Mouse (Mus musculus): ENCODE measurements around the gene Cxcr1. TPM values are rescaled to one million over a fixed set of nuclear protein-coding genes. Genes with fewer than 3 reads are reported as not detected.
A peak's percentile ranks its signal among the peaks of the same experiment; 100 is the strongest.

Gene Cxcr1
- polyA plus RNA-seq, 1 experiment from 2014 or later: not detected

DNA sequence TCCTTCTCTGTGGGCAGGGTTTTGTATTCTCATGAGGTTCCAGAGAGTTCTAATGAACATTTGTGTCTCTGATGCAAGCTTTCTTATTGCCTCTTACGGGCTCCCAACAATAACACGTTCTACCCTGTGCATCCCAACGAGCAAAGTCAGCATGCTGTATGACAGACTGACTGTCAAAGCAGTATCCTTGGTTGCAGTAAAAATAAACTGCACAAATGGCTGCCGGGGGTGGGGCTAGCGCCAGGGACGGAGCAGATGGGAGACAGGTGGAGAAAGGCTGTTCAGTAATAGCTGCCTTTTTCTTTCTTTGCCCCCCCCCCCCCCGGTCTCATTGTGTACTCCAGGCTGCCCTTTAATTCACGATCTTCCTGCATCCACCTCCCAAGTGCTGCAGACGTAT lies 13.5 kb upstream of the Cxcr1 start:
- ATAC-seq (ENCODE audit: insufficient read depth): no peak
- H3K9ac ChIP-seq: no peak overlapping the region
- H3K4me3 ChIP-seq (ENCODE audit: low read depth, low read length): no peak overlapping the region
- no peak overlapping the region for H3K4me2 ChIP-seq
- 55% methylated on average over 9 of the region's 9 CpGs for WGBS
- H3K27me3 ChIP-seq (ENCODE audit: insufficient read depth, low read length): no peaks in the 10 kb centered on the region
- H3K9me3 ChIP-seq (ENCODE audit: low read depth, low read length): no peaks in the 10 kb centered on the region
- H3K27ac ChIP-seq (ENCODE audit: low read depth): no peak overlapping the region
- DNase-seq: no peak
- no peak for TF ChIP-seq CTCF (IDR thresholded peaks at IDR 0.05; ENCODE audit: low read depth)
- H3K4me1 ChIP-seq (ENCODE audit: insufficient read depth): no peaks in the 10 kb centered on the region
- H3K36me3 ChIP-seq (ENCODE audit: insufficient read depth): no peaks in the 10 kb centered on the region

DNA sequence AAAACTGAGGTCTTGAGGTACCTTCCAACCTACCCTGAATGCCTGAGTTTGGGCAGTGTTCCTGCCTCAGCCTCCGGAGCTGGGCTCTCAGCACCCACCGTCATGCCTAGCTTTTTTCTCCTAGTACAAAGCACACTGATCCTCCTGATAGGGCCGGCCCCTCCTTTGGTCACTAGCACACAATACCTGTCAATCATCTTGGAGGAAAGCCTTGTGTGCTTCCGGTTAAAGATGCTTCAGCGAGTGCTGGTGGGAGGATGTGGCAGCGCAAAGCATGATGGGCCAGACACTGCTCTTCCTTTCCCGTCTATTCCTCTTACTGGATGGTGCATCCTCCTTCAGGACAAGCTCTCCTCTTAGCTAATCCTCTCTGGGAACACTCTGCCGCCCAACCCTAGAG lies 12.2 kb upstream of the Cxcr1 start:
- H3K27ac ChIP-seq (ENCODE audit: low read depth): no peak overlapping the region
- H3K36me3 ChIP-seq (ENCODE audit: insufficient read depth): no peaks in the 10 kb centered on the region
- TF ChIP-seq CTCF (IDR thresholded peaks at IDR 0.05; ENCODE audit: low read depth): no peak
- no peaks in the 10 kb centered on the region for H3K9me3 ChIP-seq (ENCODE audit: low read depth, low read length)
- no peak overlapping the region for H3K4me2 ChIP-seq
- no peak for ATAC-seq (ENCODE audit: insufficient read depth)
- DNase-seq: no peak
- no peak overlapping the region for H3K9ac ChIP-seq
- H3K27me3 ChIP-seq (ENCODE audit: insufficient read depth, low read length): no peaks in the 10 kb centered on the region
- 70% methylated on average over 8 of the region's 8 CpGs for WGBS
- no peak overlapping the region for H3K4me3 ChIP-seq (ENCODE audit: low read depth, low read length)
- no peaks in the 10 kb centered on the region for H3K4me1 ChIP-seq (ENCODE audit: insufficient read depth)

DNA sequence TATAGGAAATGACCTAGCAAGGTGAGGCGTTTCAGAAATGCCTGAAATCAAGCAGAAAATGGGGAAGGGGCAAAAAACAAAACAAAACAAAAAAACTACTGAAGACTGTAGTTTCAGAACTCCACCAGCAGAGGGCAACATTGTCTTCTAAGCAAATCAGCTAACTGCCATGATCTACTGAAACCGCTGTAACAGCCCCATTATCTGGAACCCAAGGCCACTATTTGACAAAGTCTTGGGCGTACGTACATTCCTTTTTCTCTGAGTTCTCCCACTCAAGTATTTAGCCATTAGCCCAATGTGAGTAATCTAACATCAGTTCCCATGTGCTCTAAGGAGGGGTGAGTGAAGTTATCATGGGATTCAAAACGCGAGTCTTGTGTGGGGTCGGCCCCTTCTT lies 11.4 kb upstream of the Cxcr1 start:
- no peak overlapping the region for H3K4me2 ChIP-seq
- H3K27me3 ChIP-seq (ENCODE audit: insufficient read depth, low read length): no peaks in the 10 kb centered on the region
- DNase-seq (peak; percentile 76), ATAC-seq (ENCODE audit: insufficient read depth) (no peak)
- no peak overlapping the region for H3K4me3 ChIP-seq (ENCODE audit: low read depth, low read length)
- H3K27ac ChIP-seq (ENCODE audit: low read depth): no peak overlapping the region
- no peaks in the 10 kb centered on the region for H3K4me1 ChIP-seq (ENCODE audit: insufficient read depth)
- H3K36me3 ChIP-seq (ENCODE audit: insufficient read depth): no peaks in the 10 kb centered on the region
- WGBS: 51% methylated on average over 7 of the region's 7 CpGs
- H3K9me3 ChIP-seq (ENCODE audit: low read depth, low read length): no peaks in the 10 kb centered on the region
- TF ChIP-seq CTCF (IDR thresholded peaks at IDR 0.05; ENCODE audit: low read depth): peak; percentile 82
- H3K9ac ChIP-seq: no peak overlapping the region

DNA sequence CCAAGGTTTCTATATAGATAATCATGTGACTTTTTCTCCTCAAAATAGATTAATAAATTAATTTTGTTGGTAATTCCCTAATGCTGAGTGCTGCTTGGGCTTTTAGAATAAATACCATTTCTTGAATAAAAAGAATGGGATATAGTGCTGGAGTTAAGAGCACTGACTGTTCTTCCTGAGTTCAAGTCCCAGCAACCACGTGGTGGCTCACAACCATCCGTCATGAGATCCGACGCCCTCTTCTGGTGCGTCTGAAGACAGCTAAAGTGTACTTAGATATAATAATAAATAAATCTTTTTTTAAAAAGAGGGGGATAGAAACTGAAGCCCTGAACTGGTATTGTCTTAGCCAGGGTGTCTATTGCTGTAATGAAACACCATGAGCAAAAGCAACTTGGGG lies 9.0 kb upstream of the Cxcr1 start:
- TF ChIP-seq CTCF (IDR thresholded peaks at IDR 0.05; ENCODE audit: low read depth): no peak
- 54% methylated on average over 5 of the region's 5 CpGs for WGBS
- no peak for ATAC-seq (ENCODE audit: insufficient read depth)
- no peaks in the 10 kb centered on the region for H3K9me3 ChIP-seq (ENCODE audit: low read depth, low read length)
- no peak overlapping the region for H3K4me3 ChIP-seq (ENCODE audit: low read depth, low read length)
- no peak for DNase-seq
- no peaks in the 10 kb centered on the region for H3K27me3 ChIP-seq (ENCODE audit: insufficient read depth, low read length)
- no peak overlapping the region for H3K27ac ChIP-seq (ENCODE audit: low read depth)
- H3K4me1 ChIP-seq (ENCODE audit: insufficient read depth): no peaks in the 10 kb centered on the region
- no peaks in the 10 kb centered on the region for H3K36me3 ChIP-seq (ENCODE audit: insufficient read depth)
- no peak overlapping the region for H3K9ac ChIP-seq
- no peak overlapping the region for H3K4me2 ChIP-seq

DNA sequence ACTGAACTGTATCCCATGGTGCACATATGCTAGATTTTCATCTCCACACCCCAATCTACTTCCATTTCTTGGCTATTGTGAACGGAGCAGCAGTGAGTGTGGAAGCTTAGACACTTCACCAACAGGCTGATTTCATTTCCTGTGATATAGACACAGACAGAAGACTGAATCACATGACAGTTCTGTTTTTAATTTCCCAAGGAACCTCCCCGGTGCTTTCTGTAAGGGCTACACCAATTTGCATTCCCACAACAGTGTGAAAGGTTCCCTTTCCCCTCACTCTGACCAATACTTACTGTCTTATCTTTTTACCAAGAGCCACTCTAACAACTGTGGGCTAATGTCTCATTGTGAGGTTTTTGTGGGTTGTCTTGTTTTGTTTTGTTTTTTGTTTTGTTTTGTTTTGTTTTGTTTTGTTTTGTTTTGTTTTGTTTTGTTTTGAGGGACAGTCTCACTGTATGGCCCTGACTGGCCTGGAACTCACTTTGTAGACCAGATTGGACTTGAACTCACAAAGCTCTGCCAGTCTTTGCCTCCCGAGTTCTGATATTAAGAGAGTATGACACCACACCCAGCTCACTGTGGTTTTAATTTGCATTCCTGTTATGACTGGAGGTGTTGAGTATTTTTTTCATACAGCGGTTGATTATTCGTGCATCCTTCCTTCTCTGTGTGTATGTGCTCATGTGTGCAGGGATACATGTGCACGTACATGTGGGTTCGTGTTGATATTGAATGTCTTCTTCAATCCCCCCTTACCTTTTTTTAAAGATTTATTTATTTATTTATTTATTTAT lies 6.8 kb upstream of the Cxcr1 start:
- no peak for TF ChIP-seq CTCF (IDR thresholded peaks at IDR 0.05; ENCODE audit: low read depth)
- H3K4me2 ChIP-seq: no peak overlapping the region
- H3K36me3 ChIP-seq (ENCODE audit: insufficient read depth): no peaks in the 10 kb centered on the region
- 77% methylated on average over 7 of the region's 7 CpGs for WGBS
- no peak for ATAC-seq (ENCODE audit: insufficient read depth)
- DNase-seq: no peak
- no peaks in the 10 kb centered on the region for H3K9me3 ChIP-seq (ENCODE audit: low read depth, low read length)
- H3K4me3 ChIP-seq (ENCODE audit: low read depth, low read length): no peak overlapping the region
- H3K27me3 ChIP-seq (ENCODE audit: insufficient read depth, low read length): no peaks in the 10 kb centered on the region
- H3K27ac ChIP-seq (ENCODE audit: low read depth): no peak overlapping the region
- H3K9ac ChIP-seq: no peak overlapping the region
- no peaks in the 10 kb centered on the region for H3K4me1 ChIP-seq (ENCODE audit: insufficient read depth)

DNA sequence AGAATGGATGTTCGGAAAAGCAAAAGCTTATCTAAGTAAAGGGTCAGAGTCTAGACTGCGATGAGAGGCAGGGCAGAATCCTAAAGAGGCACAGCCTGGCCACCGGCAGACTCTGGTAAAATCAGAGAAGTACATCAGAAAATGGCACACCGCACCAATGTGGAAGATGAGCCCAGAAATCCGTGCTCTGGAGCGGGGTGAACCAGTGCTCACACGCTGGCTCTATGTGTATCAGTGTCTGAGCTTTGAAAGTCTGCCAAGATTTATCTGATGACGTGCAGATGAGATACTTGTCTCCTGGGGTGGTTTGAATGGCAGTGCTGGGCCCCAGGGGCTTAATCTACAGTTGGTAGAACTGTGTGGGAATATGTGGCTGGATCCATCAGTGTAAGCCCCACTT lies 4.6 kb upstream of the Cxcr1 start:
- Histone ChIP-seq H3K27me3 (ENCODE audit: insufficient read depth, low read length) (no peaks in the 10 kb centered on the region), H3K9me3 (ENCODE audit: low read depth, low read length) (no peaks in the 10 kb centered on the region), H3K36me3 (ENCODE audit: insufficient read depth) (no peaks in the 10 kb centered on the region), H3K4me2 (no peak overlapping the region), H3K27ac (ENCODE audit: low read depth) (no peak overlapping the region), H3K4me1 (ENCODE audit: insufficient read depth) (no peaks in the 10 kb centered on the region), H3K4me3 (ENCODE audit: low read depth, low read length) (no peak overlapping the region), H3K9ac (no peak overlapping the region)
- 47% methylated on average over 8 of the region's 8 CpGs for WGBS
- DNase-seq (peak; percentile 80), ATAC-seq (ENCODE audit: insufficient read depth) (peak; percentile 28; the same call in 1 of the 2 replicates)
- no peak for TF ChIP-seq CTCF (IDR thresholded peaks at IDR 0.05; ENCODE audit: low read depth)

DNA sequence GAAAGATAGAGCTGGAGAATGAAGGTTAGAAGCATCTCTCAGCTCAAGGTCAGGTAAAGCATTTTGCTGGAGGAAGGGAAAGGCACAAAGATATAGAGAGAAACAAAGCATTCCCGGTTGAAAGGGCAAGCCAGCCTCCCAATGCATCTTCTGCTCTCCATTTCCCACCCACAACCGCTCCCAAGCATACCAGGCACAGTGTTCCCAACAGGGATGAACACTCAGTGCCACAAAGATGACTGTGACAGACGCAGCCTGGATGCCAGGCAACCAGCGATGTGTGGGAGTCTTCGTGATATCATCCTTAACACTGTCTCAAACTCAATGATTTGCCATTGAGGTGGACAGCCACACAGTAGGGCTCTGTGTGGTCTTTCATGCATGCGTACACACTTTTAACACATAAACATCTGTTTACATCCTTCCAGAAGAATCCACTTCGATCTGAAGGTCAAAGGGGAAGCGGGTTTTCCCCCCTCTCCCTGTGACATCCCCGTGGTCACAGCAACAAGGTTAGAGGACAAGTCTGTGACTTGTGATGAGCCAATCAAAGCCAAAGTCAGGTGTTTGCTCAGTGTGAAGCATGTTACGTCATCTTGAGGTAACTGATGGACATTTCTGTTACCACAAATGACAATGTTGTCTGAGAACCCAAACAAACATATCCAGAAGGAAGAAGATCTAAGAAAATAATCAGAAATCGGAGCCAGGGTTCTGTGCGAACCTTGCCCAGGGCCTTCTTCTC lies 3.5 kb upstream of the Cxcr1 start:
- 67% methylated on average over 12 of the region's 12 CpGs for WGBS
- no peaks in the 10 kb centered on the region for H3K9me3 ChIP-seq (ENCODE audit: low read depth, low read length)
- no peaks in the 10 kb centered on the region for H3K27me3 ChIP-seq (ENCODE audit: insufficient read depth, low read length)
- H3K9ac ChIP-seq: no peak overlapping the region
- no peak for DNase-seq
- ATAC-seq (ENCODE audit: insufficient read depth): no peak
- no peaks in the 10 kb centered on the region for H3K4me1 ChIP-seq (ENCODE audit: insufficient read depth)
- H3K27ac ChIP-seq (ENCODE audit: low read depth): no peak overlapping the region
- no peak overlapping the region for H3K4me2 ChIP-seq
- H3K36me3 ChIP-seq (ENCODE audit: insufficient read depth): no peaks in the 10 kb centered on the region
- no peak for TF ChIP-seq CTCF (IDR thresholded peaks at IDR 0.05; ENCODE audit: low read depth)
- no peak overlapping the region for H3K4me3 ChIP-seq (ENCODE audit: low read depth, low read length)

Data from lung, embryonic 14.5 days (tissue).